Mouse (Mus musculus): ENCODE results near the gene Nf1. TPM values are rescaled to one million over a fixed set of nuclear protein-coding genes. Genes with fewer than 3 reads are reported as not detected.

The Nf1 gene
- polyA plus RNA-seq, 1 experiment from 2014 or later, result 9.6 TPM

GRCm38 (mm10) chr11:79529226-79529625 is 189.7 kb downstream of the Nf1 start:
- Histone ChIP-seq H3K9me3 (replicated peaks; ENCODE audit: control insufficient read depth, low read length) (no peaks in the 10 kb centered on the region), H3K27ac (ENCODE audit: low read depth, low read length) (no peak overlapping the region), H3K4me3 (ENCODE audit: low read depth, low read length) (no peak overlapping the region), H3K36me3 (ENCODE audit: control insufficient read depth, insufficient read depth, low read length) (0 out of 2 replicates have a peak, but pooled peaks cover 4% of the 10 kb centered on the region), H3K27me3 (ENCODE audit: control insufficient read depth, insufficient read depth, low read length) (no peaks in the 10 kb centered on the region), H3K9ac (ENCODE audit: low read depth, low read length) (no peak overlapping the region), H3K4me2 (no peak overlapping the region), H3K4me1 (ENCODE audit: control insufficient read depth, insufficient read depth, low read length) (peaks cover 12% of the 10 kb centered on the region)
- 94% methylated on average over 6 of the region's 6 CpGs for WGBS (ENCODE audit: insufficient replicate concordance)
- no peak for ATAC-seq (replicated peaks; ENCODE audit: insufficient number of reproducible peaks, low FRiP score, low TSS enrichment)

GRCm38 (mm10) chr11:79529736-79530135 is 190.2 kb downstream of the Nf1 start:
- Histone ChIP-seq H3K9ac (ENCODE audit: low read depth, low read length) (no peak overlapping the region), H3K9me3 (replicated peaks; ENCODE audit: control insufficient read depth, low read length) (no peaks in the 10 kb centered on the region), H3K4me3 (ENCODE audit: low read depth, low read length) (no peak overlapping the region), H3K4me1 (ENCODE audit: control insufficient read depth, insufficient read depth, low read length) (peaks cover 12% of the 10 kb centered on the region), H3K36me3 (ENCODE audit: control insufficient read depth, insufficient read depth, low read length) (0 out of 2 replicates have a peak, but pooled peaks cover 4% of the 10 kb centered on the region), H3K4me2 (no peak overlapping the region), H3K27ac (ENCODE audit: low read depth, low read length) (no peak overlapping the region), H3K27me3 (ENCODE audit: control insufficient read depth, insufficient read depth, low read length) (no peaks in the 10 kb centered on the region)
- 88% methylated on average over 2 of the region's 2 CpGs for WGBS (ENCODE audit: insufficient replicate concordance)
- no peak for ATAC-seq (replicated peaks; ENCODE audit: insufficient number of reproducible peaks, low FRiP score, low TSS enrichment)

- H3K4me1 ChIP-seq (ENCODE audit: control insufficient read depth, insufficient read depth, low read length), result peaks cover 12% of the 10 kb centered on the region
- ATAC-seq (replicated peaks; ENCODE audit: insufficient number of reproducible peaks, low FRiP score, low TSS enrichment), result no peak
- WGBS (ENCODE audit: insufficient replicate concordance), result 84% methylated on average over 7 of the region's 7 CpGs
- no peak within 1 kb of the TSS for H3K4me3 ChIP-seq (ENCODE audit: low read depth, low read length)
- H3K9ac ChIP-seq (ENCODE audit: low read depth, low read length), result no peak within 1 kb of the TSS
- no peak within 1 kb of the TSS for H3K27ac ChIP-seq (ENCODE audit: low read depth, low read length)
- no peak within 1 kb of the TSS for H3K4me2 ChIP-seq
- H3K36me3 ChIP-seq (ENCODE audit: control insufficient read depth, insufficient read depth, low read length), result 0 out of 2 replicates have a peak, but pooled peaks cover 4% of the 10 kb centered on the region
- no peaks in the 10 kb centered on the region for H3K27me3 ChIP-seq (ENCODE audit: control insufficient read depth, insufficient read depth, low read length)
- no peaks in the 10 kb centered on the region for H3K9me3 ChIP-seq (replicated peaks; ENCODE audit: control insufficient read depth, low read length)
These were observed 190.9 kb downstream of the Nf1 start, which contains the start of the genes Evi2 and Evi2a for GRCm38 (mm10) chr11:79530333-79530761. Evi2 (minus strand) TSS chr11:79530589. Evi2a (minus strand) TSS chr11:79530609.

GRCm38 (mm10) chr11:79530774-79531173 is 191.3 kb downstream of the Nf1 start:
- Histone ChIP-seq H3K27ac (ENCODE audit: low read depth, low read length) (no peak overlapping the region), H3K9me3 (replicated peaks; ENCODE audit: control insufficient read depth, low read length) (no peaks in the 10 kb centered on the region), H3K4me3 (ENCODE audit: low read depth, low read length) (no peak overlapping the region), H3K4me1 (ENCODE audit: control insufficient read depth, insufficient read depth, low read length) (peaks cover 12% of the 10 kb centered on the region), H3K36me3 (ENCODE audit: control insufficient read depth, insufficient read depth, low read length) (0 out of 2 replicates have a peak, but pooled peaks cover 4% of the 10 kb centered on the region), H3K27me3 (ENCODE audit: control insufficient read depth, insufficient read depth, low read length) (no peaks in the 10 kb centered on the region), H3K9ac (ENCODE audit: low read depth, low read length) (no peak overlapping the region), H3K4me2 (no peak overlapping the region)
- WGBS (ENCODE audit: insufficient replicate concordance), result 87% methylated on average over 11 of the region's 11 CpGs
- ATAC-seq (replicated peaks; ENCODE audit: insufficient number of reproducible peaks, low FRiP score, low TSS enrichment), result no peak

- Histone ChIP-seq H3K27ac (ENCODE audit: low read depth, low read length) (no peak overlapping the region), H3K9ac (ENCODE audit: low read depth, low read length) (no peak overlapping the region), H3K9me3 (replicated peaks; ENCODE audit: control insufficient read depth, low read length) (no peaks in the 10 kb centered on the region), H3K27me3 (ENCODE audit: control insufficient read depth, insufficient read depth, low read length) (no peaks in the 10 kb centered on the region), H3K4me3 (ENCODE audit: low read depth, low read length) (no peak overlapping the region), H3K4me1 (ENCODE audit: control insufficient read depth, insufficient read depth, low read length) (peaks cover 12% of the 10 kb centered on the region), H3K4me2 (no peak overlapping the region), H3K36me3 (ENCODE audit: control insufficient read depth, insufficient read depth, low read length) (peaks cover 6% of the 10 kb centered on the region; the same call in 1 of the 2 replicates)
- WGBS (ENCODE audit: insufficient replicate concordance), result 89% methylated on average over 4 of the region's 4 CpGs
- ATAC-seq (replicated peaks; ENCODE audit: insufficient number of reproducible peaks, low FRiP score, low TSS enrichment), result no peak
These were observed 192.0 kb downstream of the Nf1 start for GRCm38 (mm10) chr11:79531485-79531884.

GRCm38 (mm10) chr11:79533311-79533710 is 193.8 kb downstream of the Nf1 start:
- ATAC-seq (replicated peaks; ENCODE audit: insufficient number of reproducible peaks, low FRiP score, low TSS enrichment), result peak; percentile 52
- WGBS (ENCODE audit: insufficient replicate concordance), result 45% methylated on average over 6 of the region's 6 CpGs
- H3K4me2 ChIP-seq, result no peak overlapping the region
- H3K27me3 ChIP-seq (ENCODE audit: control insufficient read depth, insufficient read depth, low read length), result no peaks in the 10 kb centered on the region
- H3K9ac ChIP-seq (ENCODE audit: low read depth, low read length), result no peak overlapping the region
- peaks cover 8% of the 10 kb centered on the region; the same call in 1 of the 2 replicates for H3K4me1 ChIP-seq (ENCODE audit: control insufficient read depth, insufficient read depth, low read length)
- H3K9me3 ChIP-seq (replicated peaks; ENCODE audit: control insufficient read depth, low read length), result no peaks in the 10 kb centered on the region
- H3K36me3 ChIP-seq (ENCODE audit: control insufficient read depth, insufficient read depth, low read length), result peaks cover 2% of the 10 kb centered on the region; the same call in 1 of the 2 replicates
- no peak overlapping the region for H3K27ac ChIP-seq (ENCODE audit: low read depth, low read length)
- H3K4me3 ChIP-seq (ENCODE audit: low read depth, low read length), result no peak overlapping the region

GRCm38 (mm10) chr11:79533950-79534690 is 194.6 kb downstream of the Nf1 start:
- H3K4me2 ChIP-seq, result no peak overlapping the region
- peaks cover 8% of the 10 kb centered on the region; the same call in 1 of the 2 replicates for H3K4me1 ChIP-seq (ENCODE audit: control insufficient read depth, insufficient read depth, low read length)
- peaks cover 2% of the 10 kb centered on the region; the same call in 1 of the 2 replicates for H3K36me3 ChIP-seq (ENCODE audit: control insufficient read depth, insufficient read depth, low read length)
- no peak overlapping the region for H3K27ac ChIP-seq (ENCODE audit: low read depth, low read length)
- H3K4me3 ChIP-seq (ENCODE audit: low read depth, low read length), result no peak overlapping the region
- ATAC-seq (replicated peaks; ENCODE audit: insufficient number of reproducible peaks, low FRiP score, low TSS enrichment), result no peak
- no peak overlapping the region for H3K9ac ChIP-seq (ENCODE audit: low read depth, low read length)
- no peaks in the 10 kb centered on the region for H3K27me3 ChIP-seq (ENCODE audit: control insufficient read depth, insufficient read depth, low read length)
- WGBS (ENCODE audit: insufficient replicate concordance), result 77% methylated on average over 8 of the region's 8 CpGs
- no peaks in the 10 kb centered on the region for H3K9me3 ChIP-seq (replicated peaks; ENCODE audit: control insufficient read depth, low read length)

GRCm38 (mm10) chr11:79535554-79535953 is 196.1 kb downstream of the Nf1 start:
- no peaks in the 10 kb centered on the region for H3K27me3 ChIP-seq (ENCODE audit: control insufficient read depth, insufficient read depth, low read length)
- H3K4me1 ChIP-seq (ENCODE audit: control insufficient read depth, insufficient read depth, low read length), result peaks cover 8% of the 10 kb centered on the region; the same call in 1 of the 2 replicates
- no peak overlapping the region for H3K9ac ChIP-seq (ENCODE audit: low read depth, low read length)
- H3K36me3 ChIP-seq (ENCODE audit: control insufficient read depth, insufficient read depth, low read length), result peaks cover 2% of the 10 kb centered on the region; the same call in 1 of the 2 replicates
- no peak overlapping the region for H3K4me3 ChIP-seq (ENCODE audit: low read depth, low read length)
- no peak overlapping the region for H3K4me2 ChIP-seq
- 80% methylated on average over 4 of the region's 4 CpGs for WGBS (ENCODE audit: insufficient replicate concordance)
- ATAC-seq (replicated peaks; ENCODE audit: insufficient number of reproducible peaks, low FRiP score, low TSS enrichment), result no peak
- no peaks in the 10 kb centered on the region for H3K9me3 ChIP-seq (replicated peaks; ENCODE audit: control insufficient read depth, low read length)
- no peak overlapping the region for H3K27ac ChIP-seq (ENCODE audit: low read depth, low read length)

Measured in heart, embryonic 11.5 days (tissue).